Mouse (Mus musculus) ES-E14 (cell line): ENCODE results near the gene Tlk2.

Experiments used
- MAFK ChIP-seq: IDR thresholded peaks from 2 replicates; pipeline ENCODE4 v1.6.1; 2014; ENCODE audit warnings: mild to moderate bottlenecking, low read depth, low read length, inconsistent platforms; ENCODE audit not compliant: insufficient read depth
- ZC3H11A ChIP-seq: IDR thresholded peaks from 2 replicates; pipeline ENCODE4 v1.6.1; 2012; ENCODE audit warnings: low read depth, mild to moderate bottlenecking, inconsistent platforms, low read length, borderline replicate concordance

DNA sequence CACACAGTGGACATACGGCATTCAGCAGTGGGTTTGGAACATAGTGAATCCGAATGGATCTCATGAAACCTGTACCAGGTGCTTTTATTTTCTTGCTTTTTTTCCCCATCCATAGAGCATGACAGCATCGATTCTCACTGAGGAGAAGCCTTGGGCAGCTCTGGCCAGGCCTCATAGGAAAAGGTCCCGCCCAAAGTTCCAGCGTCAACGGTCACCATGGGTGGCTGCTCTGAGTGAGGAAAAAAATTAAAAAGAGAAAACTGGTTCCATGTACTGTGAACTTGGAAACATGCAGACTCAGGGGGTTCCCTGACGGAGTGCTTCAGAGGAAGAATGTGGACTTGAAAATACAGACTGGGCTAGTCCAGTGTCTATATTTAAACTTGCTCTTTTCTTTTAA, 102.7 kb downstream of the Tlk2 start:
- TF ChIP-seq ZC3H11A = no peak
- no peak for TF ChIP-seq MAFK
